Mouse (Mus musculus) myocyte (in vitro differentiated cells): ENCODE results near the gene Ppef2.
"Not testable (repeated sequence)": the region's sequence is repeated elsewhere in the genome, so short reads cannot be mapped to it uniquely, and the experiment has no call there.

Experiments
- E2F4 ChIP-seq: IDR thresholded peaks from one replicate; pipeline ENCODE4 v1.6.1; 2011; ENCODE audit warnings: mild to moderate bottlenecking, control low read depth, moderate library complexity; ENCODE audit not compliant: insufficient read depth
- POLR2A ChIP-seq: IDR thresholded peaks from one replicate; pipeline ENCODE4 v1.6.1; 2011; ENCODE audit warnings: low read depth, mild to moderate bottlenecking, control low read depth, moderate library complexity; ENCODE audit not compliant: insufficient read length
- POLR2AphosphoS2 ChIP-seq: IDR thresholded peaks from one replicate; pipeline ENCODE4 v1.6.1; 2011; ENCODE audit warnings: low read depth, control low read depth; ENCODE audit not compliant: insufficient read length

DNA sequence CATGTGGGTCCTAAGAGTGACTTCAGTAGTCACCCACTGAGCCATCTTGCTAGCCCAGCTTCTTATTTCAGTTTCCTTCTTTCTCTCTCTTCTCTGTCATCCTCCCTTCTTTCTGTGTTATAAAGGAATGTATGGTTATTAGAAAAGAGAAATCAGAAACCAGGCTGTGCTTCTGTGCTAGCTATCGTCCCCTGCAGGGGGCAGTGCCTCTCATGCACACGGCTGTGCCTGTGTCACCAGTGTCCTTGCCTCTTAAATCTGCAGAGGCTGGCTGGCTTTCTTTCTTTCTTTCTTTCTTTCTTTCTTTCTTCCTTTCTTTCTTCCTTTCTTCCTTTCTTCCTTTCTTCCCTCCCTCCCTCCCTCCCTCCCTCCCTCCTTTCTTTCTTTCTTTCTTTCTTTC lies 60.4 kb downstream of the Ppef2 start:
- not testable (repeated sequence) for TF ChIP-seq POLR2AphosphoS2, POLR2A, E2F4
